Mouse (Mus musculus) erythroblast, embryonic 14.5 days (primary cell): ENCODE measurements around the gene Taf1. TPM values are rescaled to one million over a fixed set of nuclear protein-coding genes. Genes with fewer than 3 reads are reported as not detected.

Source experiments
- H3K27me3 ChIP-seq: 2 replicates; pipeline ENCODE4 v1.6.1; 2012; ENCODE audit warnings: inconsistent platforms; ENCODE audit not compliant: control insufficient read depth
- H3K36me3 ChIP-seq: 2 replicates; pipeline ENCODE4 v1.6.1; 2012; ENCODE audit warnings: mild to moderate bottlenecking, inconsistent platforms; ENCODE audit not compliant: control insufficient read depth
- H3K4me1 ChIP-seq: 2 replicates; pipeline ENCODE4 v1.6.1; 2012; ENCODE audit warnings: inconsistent platforms; ENCODE audit not compliant: control insufficient read depth
- H3K4me3 ChIP-seq: replicated peaks from 2 replicates; pipeline ENCODE3; 2012; ENCODE audit warnings: moderate library complexity, mild to moderate bottlenecking, inconsistent platforms
- H3K9me3 ChIP-seq: 2 replicates; pipeline ENCODE4 v1.6.1; 2012; ENCODE audit warnings: low read length, inconsistent platforms, mixed read lengths; ENCODE audit not compliant: control insufficient read depth
- GATA1 ChIP-seq: IDR thresholded peaks from 2 replicates; pipeline ENCODE4 v1.6.1; 2012; ENCODE audit warnings: low read length, inconsistent platforms, mixed read lengths
- TAL1 ChIP-seq: IDR thresholded peaks from 3 replicates; pipeline ENCODE4 v1.6.1; 2012; ENCODE audit warnings: low read length, inconsistent platforms, mixed read lengths
- polyA plus RNA-seq: library from polyadenylated mRNA; stranded (reverse); fragments of >175 nt; gene quantifications from 2 replicates; pipeline ENCODE4 v1.2.3, GENCODE M21; 2012

The Taf1 gene
- polyA plus RNA-seq, 1 experiment: 0.65 TPM

GRCm38 (mm10) chrX:101617889-101618288, 85.4 kb downstream of the Taf1 start:
- Histone ChIP-seq H3K4me3 (no peak overlapping the region), H3K4me1 (no peaks in the 10 kb centered on the region), H3K27me3 (peaks cover 3% of the 10 kb centered on the region; the same call in 1 of the 2 replicates), H3K36me3 (no peaks in the 10 kb centered on the region), H3K9me3 (no peaks in the 10 kb centered on the region)
- TF ChIP-seq TAL1: no peak
- TF ChIP-seq GATA1: no peak

DNA sequence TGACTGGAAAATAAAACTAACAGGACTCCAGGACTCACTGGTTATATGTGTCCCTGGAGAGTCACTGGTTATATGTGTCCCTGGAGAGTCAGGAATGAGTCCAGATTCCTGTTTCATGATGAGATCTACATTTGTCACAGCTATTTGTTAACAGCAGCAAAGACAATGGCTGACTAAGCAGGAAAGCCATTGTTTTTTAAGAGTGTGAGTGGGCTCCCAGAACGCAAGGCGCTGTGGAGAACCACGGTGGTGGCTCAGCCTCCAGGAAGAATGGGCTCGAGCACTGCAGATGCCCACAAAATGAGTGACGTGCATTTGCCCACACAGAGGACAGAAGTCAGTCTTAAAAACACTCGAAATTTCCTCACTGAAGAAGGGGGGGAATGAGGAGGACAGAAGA, 87.8 kb downstream of the Taf1 start:
- no peaks in the 10 kb centered on the region; the same call in 1 of the 2 replicates for H3K27me3 ChIP-seq
- H3K36me3 ChIP-seq: no peaks in the 10 kb centered on the region
- no peaks in the 10 kb centered on the region for H3K9me3 ChIP-seq
- H3K4me3 ChIP-seq: no peak overlapping the region
- TF ChIP-seq TAL1: no peak
- no peak for TF ChIP-seq GATA1
- H3K4me1 ChIP-seq: no peaks in the 10 kb centered on the region

GRCm38 (mm10) chrX:101622539-101622938, 90.0 kb downstream of the Taf1 start:
- Histone ChIP-seq H3K27me3 (no peaks in the 10 kb centered on the region; the same call in 1 of the 2 replicates), H3K9me3 (no peaks in the 10 kb centered on the region), H3K4me3 (no peak overlapping the region), H3K4me1 (no peaks in the 10 kb centered on the region), H3K36me3 (no peaks in the 10 kb centered on the region)
- TF ChIP-seq GATA1: no peak
- TF ChIP-seq TAL1: no peak

DNA sequence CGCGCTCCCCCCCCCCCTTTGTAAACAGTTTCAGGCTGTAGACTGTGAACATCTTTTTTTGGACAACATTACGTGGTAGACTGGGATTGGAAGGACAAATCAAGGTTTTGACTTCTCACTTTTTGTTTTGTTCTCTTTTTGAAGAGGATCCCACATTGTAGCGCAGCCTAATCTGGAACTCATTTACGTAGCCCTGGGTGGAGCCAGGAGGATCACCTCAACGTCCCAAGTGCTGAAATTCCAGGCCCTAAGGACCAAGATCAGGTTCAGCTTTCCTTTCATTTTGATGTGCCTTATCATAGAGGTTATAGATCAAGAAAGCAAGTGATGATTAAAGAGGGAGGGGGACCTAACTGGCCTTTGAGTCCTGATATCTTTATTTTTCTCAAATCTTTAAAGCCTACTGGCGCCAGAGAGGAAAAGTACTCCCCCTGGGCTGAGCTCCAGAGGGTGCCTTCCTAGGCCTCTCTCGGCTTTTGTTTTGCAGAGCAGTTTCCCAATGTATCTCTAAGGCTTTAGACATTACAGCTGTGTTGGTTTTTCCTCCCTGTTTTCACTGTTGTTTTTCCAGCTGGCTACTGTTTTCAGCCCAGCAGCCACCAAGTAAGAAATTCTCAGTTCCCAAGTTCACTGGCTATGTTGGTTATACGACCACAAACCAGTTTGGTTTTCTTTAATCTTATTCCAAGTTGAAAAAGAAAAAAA, 104.4 kb downstream of the Taf1 start:
- no peaks in the 10 kb centered on the region for H3K36me3 ChIP-seq
- H3K27me3 ChIP-seq: peaks cover 12% of the 10 kb centered on the region
- no peak for TF ChIP-seq GATA1
- no peak for TF ChIP-seq TAL1
- H3K9me3 ChIP-seq: peaks cover 5% of the 10 kb centered on the region
- H3K4me1 ChIP-seq: peaks cover 5% of the 10 kb centered on the region
- no peak overlapping the region for H3K4me3 ChIP-seq

DNA sequence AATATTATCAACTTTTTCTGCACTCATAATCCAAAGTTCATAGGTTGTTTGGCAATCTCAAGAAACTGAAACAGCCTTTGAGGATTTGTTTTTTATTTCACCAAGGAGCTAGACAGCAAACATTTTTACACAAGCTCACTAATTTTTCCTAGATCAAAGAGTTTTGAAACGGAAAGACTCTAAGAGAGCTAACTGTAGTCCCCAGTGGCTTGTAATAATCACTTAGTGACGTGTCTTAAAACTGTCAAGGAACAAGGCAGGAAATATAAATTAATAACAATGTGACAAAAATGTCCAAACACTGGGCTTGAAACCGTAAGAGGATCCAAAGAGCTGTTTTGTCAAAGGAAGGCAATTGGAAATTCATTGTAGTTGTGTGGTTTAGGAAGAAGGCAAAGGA, 106.3 kb downstream of the Taf1 start:
- H3K4me1 ChIP-seq: peaks cover 12% of the 10 kb centered on the region
- H3K36me3 ChIP-seq: peaks cover 13% of the 10 kb centered on the region
- H3K9me3 ChIP-seq: peaks cover 5% of the 10 kb centered on the region
- H3K27me3 ChIP-seq: peaks cover 12% of the 10 kb centered on the region
- H3K4me3 ChIP-seq: peak overlapping the region; percentile 78
- TF ChIP-seq TAL1 (no peak), GATA1 (no peak)

GRCm38 (mm10) chrX:101639306-101639705, 106.8 kb downstream of the Taf1 start:
- Histone ChIP-seq H3K27me3 (peaks cover 12% of the 10 kb centered on the region), H3K36me3 (peaks cover 17% of the 10 kb centered on the region), H3K9me3 (peaks cover 5% of the 10 kb centered on the region), H3K4me1 (peaks cover 13% of the 10 kb centered on the region), H3K4me3 (peak overlapping the region; percentile 78)
- TF ChIP-seq GATA1 (no peak), TAL1 (no peak)

GRCm38 (mm10) chrX:101639741-101640166, 107.2 kb downstream of the Taf1 start, which contains the start of gene Ogt:
Ogt (plus strand) TSS chrX:101640060.
- H3K9me3 ChIP-seq: peaks cover 5% of the 10 kb centered on the region
- H3K36me3 ChIP-seq: peaks cover 19% of the 10 kb centered on the region
- TF ChIP-seq TAL1: no peak
- TF ChIP-seq GATA1: no peak
- H3K27me3 ChIP-seq: peaks cover 12% of the 10 kb centered on the region
- H3K4me1 ChIP-seq: peaks cover 13% of the 10 kb centered on the region
- peak within 1 kb of the TSS; percentile 78 for H3K4me3 ChIP-seq

DNA sequence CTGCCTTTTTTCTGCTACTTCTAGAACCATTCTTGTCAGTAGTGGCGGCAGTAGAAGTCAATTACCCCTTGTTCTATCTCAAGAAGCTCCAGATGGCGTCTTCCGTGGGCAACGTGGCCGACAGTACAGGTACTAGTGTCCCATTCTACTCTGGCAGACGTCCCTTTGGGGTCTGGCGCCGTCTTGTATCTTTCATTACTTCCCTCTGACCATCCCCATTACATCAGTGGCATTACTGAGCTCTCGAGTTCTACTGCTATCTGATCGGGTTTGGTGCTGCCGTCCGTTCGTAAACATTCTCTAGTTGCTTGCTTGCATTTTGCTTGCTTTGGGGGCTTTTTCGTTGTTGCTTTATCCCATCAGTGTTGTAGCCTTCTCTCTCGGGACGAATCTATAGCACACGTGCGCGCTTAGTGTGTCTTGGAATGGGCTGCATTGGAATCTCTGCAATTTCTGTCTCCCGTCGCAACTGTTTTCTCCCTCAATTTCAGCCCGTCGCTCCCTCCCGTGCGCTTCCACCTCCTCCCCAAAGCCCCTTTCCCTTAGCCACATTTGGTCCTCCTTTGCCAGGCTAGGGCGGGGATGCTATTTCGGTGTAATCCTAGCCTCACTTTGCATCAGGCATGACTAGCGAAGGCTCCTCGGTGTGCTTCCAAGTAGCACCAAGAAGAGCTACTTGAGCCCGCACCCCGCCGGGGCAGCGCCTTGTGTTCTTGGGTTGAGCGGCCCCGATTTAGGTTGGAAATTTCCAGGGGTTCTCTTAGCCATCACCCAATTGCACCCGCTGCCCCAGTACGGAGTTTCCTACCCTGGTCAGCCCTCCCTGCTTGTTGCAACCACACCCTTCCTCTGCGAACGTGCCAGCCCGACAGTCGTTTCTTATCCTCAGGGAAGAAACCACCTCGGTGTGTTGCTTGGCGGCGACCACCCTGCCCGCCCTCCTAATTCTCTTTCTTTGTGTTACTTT, 107.9 kb downstream of the Taf1 start:
- Histone ChIP-seq H3K9me3 (peaks cover 5% of the 10 kb centered on the region), H3K27me3 (peaks cover 12% of the 10 kb centered on the region), H3K4me1 (peaks cover 16% of the 10 kb centered on the region), H3K4me3 (peak overlapping the region; percentile 78), H3K36me3 (peaks cover 26% of the 10 kb centered on the region)
- peak; percentile 87 for TF ChIP-seq GATA1
- TF ChIP-seq TAL1: no peak

- peaks cover 5% of the 10 kb centered on the region for H3K9me3 ChIP-seq
- peaks cover 12% of the 10 kb centered on the region for H3K27me3 ChIP-seq
- H3K4me1 ChIP-seq: peaks cover 19% of the 10 kb centered on the region
- H3K4me3 ChIP-seq: peak overlapping the region; percentile 78
- no peak for TF ChIP-seq TAL1
- TF ChIP-seq GATA1: no peak
- H3K36me3 ChIP-seq: peaks cover 30% of the 10 kb centered on the region
Observed at GRCm38 (mm10) chrX:101641161-101641530, 108.6 kb downstream of the Taf1 start.
